Mouse (Mus musculus) mouse trophoblast stem cell (cell line): ENCODE measurements around the gene Lsm3.

ENCODE experiments used
- in situ Hi-C, 2 experiments: fragments of 300-500 bp; cut with MseI, MboI; formaldehyde crosslinking; loops; 2 replicates in 1 of 2; 3 replicates in 1 of 2; pipeline ENCODE4 v1.15.1; 2025

Lsm3 gene

DNA sequence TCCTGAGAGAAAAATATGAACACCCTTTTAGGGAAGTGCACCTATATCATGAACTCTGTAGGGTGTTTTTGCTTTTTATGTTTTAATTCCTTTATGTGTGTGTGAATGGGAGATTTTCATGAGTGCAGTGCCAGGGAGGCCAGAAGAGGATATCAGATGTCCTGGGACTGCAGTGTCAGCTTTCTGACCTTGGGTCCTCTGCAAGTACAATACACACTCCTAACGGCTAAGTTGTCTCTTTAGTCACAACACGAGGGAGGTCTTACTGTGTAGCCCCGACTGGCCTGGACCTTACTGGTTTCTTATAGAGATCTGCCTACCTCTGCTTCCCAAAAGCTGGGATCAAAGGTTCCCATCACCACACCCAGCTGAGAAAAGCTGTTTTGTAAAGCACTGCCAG is 37.0 kb downstream of the Lsm3 start:
- in situ Hi-C loops: no loop called here

DNA sequence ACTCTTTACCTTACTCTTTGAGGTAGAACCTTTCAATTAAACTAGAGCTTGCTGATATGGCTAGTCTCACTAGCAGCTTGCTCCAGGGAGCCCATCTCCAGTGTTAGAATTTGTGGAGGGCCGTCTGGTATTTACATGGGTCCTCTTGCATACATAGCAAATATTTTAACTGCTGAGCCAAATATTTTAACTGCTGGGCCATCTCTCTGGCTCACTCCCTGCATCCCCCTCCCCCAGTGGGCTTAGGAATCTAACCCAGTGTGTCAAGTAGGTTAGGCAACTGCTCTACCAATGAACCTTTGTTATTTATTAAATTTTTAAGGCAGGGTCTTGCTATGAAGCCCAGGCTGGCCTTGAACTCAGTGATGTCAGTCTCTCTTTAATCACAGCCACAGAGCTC is 42.8 kb downstream of the Lsm3 start:
- in situ Hi-C loops: no loop called here

DNA sequence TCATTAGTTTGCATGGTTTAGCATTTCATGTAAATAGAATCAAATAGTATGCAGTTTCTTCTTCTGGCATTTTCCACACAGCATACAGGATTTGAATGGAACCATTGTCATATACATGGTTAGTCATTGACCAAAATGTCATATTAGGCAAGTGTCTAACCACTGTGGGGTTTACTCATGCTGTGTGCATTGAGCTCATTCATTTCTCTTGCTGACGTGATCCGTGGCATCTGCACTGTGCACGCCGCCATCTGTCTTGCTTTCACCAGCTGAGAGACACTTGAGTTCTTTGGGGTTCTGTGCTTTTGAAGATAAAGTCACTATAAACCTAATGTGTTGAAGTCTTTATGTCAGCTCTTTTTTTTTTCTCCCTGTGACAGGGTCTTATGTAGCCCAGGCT is 43.6 kb downstream of the Lsm3 start:
- in situ Hi-C loops: no loop called here

DNA sequence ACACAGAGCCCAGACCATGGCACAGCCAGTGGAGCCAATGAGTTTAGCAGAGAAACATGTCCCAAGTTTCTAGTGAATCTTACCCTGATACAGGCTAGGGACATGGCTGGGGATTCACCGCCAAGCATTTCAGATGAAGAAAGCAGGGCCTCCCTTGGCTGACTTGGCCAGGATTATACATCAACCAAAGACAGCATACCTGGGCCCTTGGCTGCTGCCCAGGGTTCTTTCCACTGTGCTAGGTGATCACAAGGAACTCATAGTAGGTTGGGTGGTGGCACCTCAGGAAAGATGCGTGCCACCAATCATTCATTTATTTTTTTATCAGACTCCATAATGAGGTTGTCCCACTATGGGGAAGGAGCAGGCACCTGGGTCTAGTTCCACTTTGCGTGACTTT is 44.5 kb downstream of the Lsm3 start:
- in situ Hi-C loops: no loop called here

DNA sequence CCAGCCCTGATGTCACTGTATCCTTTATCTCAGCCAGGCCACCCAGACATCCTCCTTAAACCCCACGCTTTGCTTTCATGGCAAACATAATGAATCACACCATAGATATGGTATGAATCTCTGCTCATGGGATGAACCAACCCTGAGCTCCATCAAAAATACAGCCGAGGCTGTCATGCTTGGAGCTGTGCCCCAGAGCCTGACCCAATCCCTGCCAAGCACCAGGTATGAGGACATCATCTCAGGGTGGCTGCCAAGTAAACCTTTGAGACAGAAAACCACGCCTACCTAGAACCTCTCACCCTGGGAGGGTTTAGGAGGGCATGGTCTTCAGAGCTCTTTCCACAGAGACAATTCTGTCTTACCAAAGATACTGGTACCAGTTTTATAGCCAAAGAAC is 47.3 kb downstream of the Lsm3 start:
- in situ Hi-C loops: no loop called here

DNA sequence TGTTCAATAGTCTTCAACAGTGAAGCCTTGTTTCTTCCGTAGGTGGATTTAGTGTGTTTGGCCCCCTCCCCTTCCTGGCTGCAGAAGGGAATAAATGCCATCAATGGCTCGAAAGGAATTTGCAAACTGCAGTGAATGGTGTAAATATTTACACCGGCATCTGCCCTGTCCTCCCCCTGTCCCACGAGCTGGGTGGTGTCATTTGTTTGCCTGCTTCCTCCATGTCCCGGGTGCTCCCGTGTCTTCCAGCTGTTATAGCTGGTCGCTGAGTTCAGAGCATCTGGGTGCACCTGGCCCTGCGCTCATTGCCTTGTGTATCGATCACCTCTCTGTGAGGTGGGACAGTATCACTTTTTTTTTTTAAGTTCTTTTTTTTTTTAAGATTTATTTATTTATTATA is 50.7 kb downstream of the Lsm3 start:
- in situ Hi-C loops: no loop called here
